Mouse (Mus musculus): ENCODE data around the gene Junb. TPM values are rescaled to one million over a fixed set of nuclear protein-coding genes. Genes with fewer than 3 reads are reported as not detected.

Junb gene
- total and polyA plus RNA-seq, 3 experiments = 41.6 to 72.7 TPM; not detected in 1

DNA sequence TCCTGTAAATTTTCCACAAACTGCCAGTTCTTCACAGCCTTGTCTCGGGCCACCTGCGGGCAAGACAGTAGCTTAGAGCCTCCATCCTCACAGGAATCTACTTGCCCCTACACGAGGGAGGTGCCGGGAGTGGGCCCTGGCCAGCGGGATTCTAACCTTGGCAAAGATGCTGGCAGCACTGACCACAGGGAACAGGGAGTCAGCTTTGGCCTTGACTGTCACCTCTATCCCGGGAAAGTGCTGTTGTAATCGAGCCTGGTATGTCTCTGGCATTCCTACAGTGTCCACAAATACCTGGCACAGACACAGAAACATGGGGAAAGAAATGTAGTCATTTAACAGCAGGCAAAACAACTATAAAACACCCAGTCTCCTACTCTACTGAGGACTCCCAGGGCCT lies 18.7 kb downstream of the Junb start:
- Histone ChIP-seq H3K27me3 (ENCODE audit: control insufficient read depth in 1 of 2, insufficient read depth in 2 of 2, low read length in 2 of 2) (no peaks in the 10 kb centered on the region), H3K79me2 (ENCODE audit: control insufficient read depth, insufficient read depth, low read length, poor library complexity) (no peaks in the 10 kb centered on the region), H3K9me3 (replicated peaks; ENCODE audit: insufficient read depth, low read length) (no peaks in the 10 kb centered on the region), H3K4me3 (ENCODE audit: control insufficient read depth in 1 of 2, insufficient read depth in 1 of 2, low read depth in 2 of 2, low read length in 2 of 2) (no peak overlapping the region), H3K27ac (ENCODE audit: control insufficient read depth, low read depth, low read length) (no peak overlapping the region), H3K4me1 (ENCODE audit: control insufficient read depth in 1 of 2, insufficient read depth in 2 of 2, low read length in 2 of 2) (no peaks in the 10 kb centered on the region), H3K9ac (ENCODE audit: control insufficient read depth, low read depth, low read length, poor library complexity, severe bottlenecking) (no peak overlapping the region), H3K36me3 (ENCODE audit: control insufficient read depth in 1 of 2, insufficient read depth in 2 of 2, low read length in 2 of 2) (peaks cover 0 to 3% of the 10 kb centered on the region in 2 experiments; a peak in 2 of 4 replicates)
- no peak for DNase-seq (ENCODE audit: low read depth, low spot score)
- no peak for TF ChIP-seq E2F4 (IDR thresholded peaks at IDR 0.05; ENCODE audit: borderline replicate concordance, low read depth, low read length)

DNA sequence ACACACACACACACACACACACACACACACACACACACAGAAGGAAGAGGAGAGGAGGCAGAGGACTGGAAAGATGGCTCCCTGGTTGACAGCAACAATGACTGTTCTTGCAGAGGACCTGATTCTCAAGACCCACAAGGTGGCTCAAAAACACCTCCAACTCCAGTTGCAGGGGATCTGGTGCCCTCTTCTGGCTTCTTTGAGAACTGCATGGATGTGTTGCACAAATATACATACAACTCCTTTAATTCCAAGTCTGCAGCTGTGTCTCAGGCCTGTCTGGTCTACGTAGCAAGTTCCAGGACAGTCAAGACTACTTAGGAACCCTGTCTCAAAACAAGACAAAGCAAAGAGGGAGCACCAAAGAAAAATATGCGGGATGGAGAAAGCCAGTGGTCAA lies 21.8 kb downstream of the Junb start:
- H3K79me2 ChIP-seq (ENCODE audit: control insufficient read depth, insufficient read depth, low read length, poor library complexity) = no peaks in the 10 kb centered on the region
- peaks cover 5 to 9% of the 10 kb centered on the region in 2 experiments; a peak in 2 of 4 replicates for H3K4me1 ChIP-seq (ENCODE audit: control insufficient read depth in 1 of 2, insufficient read depth in 2 of 2, low read length in 2 of 2)
- peaks cover 0 to 3% of the 10 kb centered on the region in 2 experiments; a peak in 1 of 4 replicates for H3K36me3 ChIP-seq (ENCODE audit: control insufficient read depth in 1 of 2, insufficient read depth in 2 of 2, low read length in 2 of 2)
- no peaks in the 10 kb centered on the region for H3K27me3 ChIP-seq (ENCODE audit: control insufficient read depth in 1 of 2, insufficient read depth in 2 of 2, low read length in 2 of 2)
- TF ChIP-seq ZC3H11A (IDR thresholded peaks at IDR 0.05; ENCODE audit: low read depth, low read length) (peak; percentile 77), MAZ (IDR thresholded peaks at IDR 0.05; ENCODE audit: low read depth, low read length) (no peak), MYC (IDR thresholded peaks at IDR 0.05; ENCODE audit: low read depth, low read length) (0 out of 2 replicates have a peak, but pooled peaks have one; percentile 51), BHLHE40 (IDR thresholded peaks at IDR 0.05; ENCODE audit: borderline replicate concordance, low read depth, low read length) (0 out of 2 replicates have a peak, but pooled peaks have one; percentile 14), POLR2AphosphoS2 (IDR thresholded peaks at IDR 0.05; ENCODE audit: low read length) (no peak), CTCF (IDR thresholded peaks at IDR 0.05 in 2 of 3, conservative IDR thresholded peaks at IDR 0.05 in 1 of 3; ENCODE audit: control insufficient read depth in 1 of 3, insufficient read depth in 1 of 3, low read depth in 2 of 3, low read length in 3 of 3, poor library complexity in 1 of 3, severe bottlenecking in 1 of 3) (peak; percentile 69 to 95 (median 89)), GABPA (IDR thresholded peaks at IDR 0.05; ENCODE audit: low read depth, low read length) (no peak), TAL1 (IDR thresholded peaks at IDR 0.05; ENCODE audit: low read length) (no peak), TBP (IDR thresholded peaks at IDR 0.05; ENCODE audit: low read depth, low read length) (no peak), MEF2A (IDR thresholded peaks at IDR 0.05; ENCODE audit: extremely low read depth, insufficient replicate concordance, low read depth, low read length, poor library complexity, severe bottlenecking) (no peak), SIN3A (IDR thresholded peaks at IDR 0.05; ENCODE audit: low read length) (peak; percentile 77), POLR2AphosphoS5 (IDR thresholded peaks at IDR 0.05; ENCODE audit: borderline replicate concordance, low read depth, low read length) (no peak), NRF1 (IDR thresholded peaks at IDR 0.05; ENCODE audit: insufficient read depth, low read depth, low read length, poor library complexity, severe bottlenecking) (no peak), SMC3 (IDR thresholded peaks at IDR 0.05; ENCODE audit: low read depth, low read length) (peak; percentile 82), RAD21 (IDR thresholded peaks at IDR 0.05; ENCODE audit: low read depth, low read length) (peak; percentile 84), ZKSCAN1 (IDR thresholded peaks at IDR 0.05; ENCODE audit: low read depth, low read length) (no peak), CHD1 (IDR thresholded peaks at IDR 0.05; ENCODE audit: low read depth, low read length) (no peak), CHD2 (IDR thresholded peaks at IDR 0.05; ENCODE audit: low read length) (no peak), ETS1 (IDR thresholded peaks at IDR 0.05; ENCODE audit: low read depth, low read length) (no peak), MYB (IDR thresholded peaks at IDR 0.05; ENCODE audit: low read depth, low read length) (no peak), GATA1 (IDR thresholded peaks at IDR 0.05; ENCODE audit: low read depth, low read length) (no peak), TCF12 (IDR thresholded peaks at IDR 0.05; ENCODE audit: low read depth, low read length) (no peak), EP300 (IDR thresholded peaks at IDR 0.05; ENCODE audit: low read depth in 1 of 2, low read length in 2 of 2) (no peak), ZNF384 (IDR thresholded peaks at IDR 0.05; ENCODE audit: low read depth, low read length) (no peak), KAT2A (conservative IDR thresholded peaks at IDR 0.05; ENCODE audit: low read depth, low read length) (no peak), HCFC1 (IDR thresholded peaks at IDR 0.05; ENCODE audit: low read depth, low read length) (0 out of 2 replicates have a peak, but pooled peaks have one; percentile 36), E2F4 (IDR thresholded peaks at IDR 0.05; ENCODE audit: borderline replicate concordance, low read depth, low read length) (no peak)
- no peak overlapping the region for H3K27ac ChIP-seq (ENCODE audit: control insufficient read depth, low read depth, low read length)
- no peaks in the 10 kb centered on the region for H3K9me3 ChIP-seq (replicated peaks; ENCODE audit: insufficient read depth, low read length)
- DNase-seq (ENCODE audit: low read depth, low spot score) = peak; percentile 92
- H3K9ac ChIP-seq (ENCODE audit: control insufficient read depth, low read depth, low read length, poor library complexity, severe bottlenecking) = no peak overlapping the region
- H3K4me3 ChIP-seq (ENCODE audit: control insufficient read depth in 1 of 2, insufficient read depth in 1 of 2, low read depth in 2 of 2, low read length in 2 of 2) = no peak overlapping the region
